Mouse (Mus musculus) heart, postnatal 10 days (tissue): Measurements from ENCODE around the gene Rgs1. TPM values are rescaled to one million over a fixed set of nuclear protein-coding genes. Genes with fewer than 3 reads are reported as not detected.

Experiments
- DNase-seq, 2 experiments: peaks; one replicate each; pipeline ENCODE4 v3.0.0; 2021
- intact Hi-C: fragments of 180-260 bp; cut with DNase I; formaldehyde crosslinking; loops from one replicate; pipeline ENCODE4 v1.15.1; 2025
- total RNA-seq, 2 experiments: library from RNA; stranded (reverse); gene quantifications; 2 replicates each; pipeline ENCODE4 v1.2.3; 2021

Rgs1 gene
- total RNA-seq = not detected

DNA sequence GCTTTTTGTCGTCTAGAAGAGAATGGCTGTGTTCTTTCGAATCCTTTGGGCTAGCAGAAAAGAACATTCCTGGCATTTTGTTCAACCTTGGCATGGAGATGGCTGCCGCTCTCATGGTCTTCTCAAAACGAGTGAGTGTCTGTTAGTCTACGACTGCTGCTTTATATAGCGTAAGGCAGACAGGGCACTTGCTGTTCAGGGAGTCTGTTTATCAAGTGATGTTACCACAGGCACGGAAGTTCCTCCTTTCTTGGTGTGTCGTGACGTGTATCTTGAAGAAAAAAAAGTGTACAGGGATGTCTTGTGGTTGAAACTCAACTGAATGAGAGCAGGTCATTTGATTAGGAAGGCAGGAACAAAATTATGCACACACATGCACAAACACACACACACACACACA is at the start of gene Rgs1:
Gene Rgs1 (minus strand): TSS at position 320 of the 400 bp plus-strand sequence.
- intact Hi-C loops = no loop called here
- DNase-seq = peak in 1 of 2 experiments; percentile 1

GRCm38 (mm10) chr1:144283020-144284014 is 34.3 kb upstream of the Rgs1 start:
- intact Hi-C loops = no loop called here
- DNase-seq = no peak

GRCm38 (mm10) chr1:144280056-144280455 is 31.0 kb upstream of the Rgs1 start:
- no peak for DNase-seq

DNA sequence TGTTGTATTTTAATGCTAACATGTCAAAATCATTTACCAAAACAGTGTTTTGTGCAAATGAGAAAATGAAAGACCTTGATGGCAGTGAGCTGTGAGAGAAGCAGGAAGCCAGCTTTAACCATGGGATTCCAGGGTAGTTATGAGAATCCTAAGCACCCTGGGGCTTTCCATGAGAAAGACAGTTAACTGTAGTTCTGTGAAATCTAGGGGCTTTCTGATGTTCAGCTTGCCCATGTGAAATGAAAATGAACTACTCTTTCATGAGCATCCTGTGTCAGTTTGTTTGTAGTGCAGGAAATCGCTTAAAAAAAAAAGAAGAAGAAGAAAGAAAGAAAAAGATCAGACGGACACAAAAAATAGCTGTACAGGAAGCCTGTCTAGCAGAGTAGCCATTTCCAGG is 23.9 kb upstream of the Rgs1 start:
- DNase-seq = no peak
- intact Hi-C loops = no loop called here

More at GRCm38 (mm10) chr1:144280056-144280455, 31.0 kb upstream of the Rgs1 start:
- intact Hi-C loops = no loop called here

- intact Hi-C loops = no loop called here
- DNase-seq = no peak
These were observed 20.1 kb upstream of the Rgs1 start for GRCm38 (mm10) chr1:144269112-144269511.

DNA sequence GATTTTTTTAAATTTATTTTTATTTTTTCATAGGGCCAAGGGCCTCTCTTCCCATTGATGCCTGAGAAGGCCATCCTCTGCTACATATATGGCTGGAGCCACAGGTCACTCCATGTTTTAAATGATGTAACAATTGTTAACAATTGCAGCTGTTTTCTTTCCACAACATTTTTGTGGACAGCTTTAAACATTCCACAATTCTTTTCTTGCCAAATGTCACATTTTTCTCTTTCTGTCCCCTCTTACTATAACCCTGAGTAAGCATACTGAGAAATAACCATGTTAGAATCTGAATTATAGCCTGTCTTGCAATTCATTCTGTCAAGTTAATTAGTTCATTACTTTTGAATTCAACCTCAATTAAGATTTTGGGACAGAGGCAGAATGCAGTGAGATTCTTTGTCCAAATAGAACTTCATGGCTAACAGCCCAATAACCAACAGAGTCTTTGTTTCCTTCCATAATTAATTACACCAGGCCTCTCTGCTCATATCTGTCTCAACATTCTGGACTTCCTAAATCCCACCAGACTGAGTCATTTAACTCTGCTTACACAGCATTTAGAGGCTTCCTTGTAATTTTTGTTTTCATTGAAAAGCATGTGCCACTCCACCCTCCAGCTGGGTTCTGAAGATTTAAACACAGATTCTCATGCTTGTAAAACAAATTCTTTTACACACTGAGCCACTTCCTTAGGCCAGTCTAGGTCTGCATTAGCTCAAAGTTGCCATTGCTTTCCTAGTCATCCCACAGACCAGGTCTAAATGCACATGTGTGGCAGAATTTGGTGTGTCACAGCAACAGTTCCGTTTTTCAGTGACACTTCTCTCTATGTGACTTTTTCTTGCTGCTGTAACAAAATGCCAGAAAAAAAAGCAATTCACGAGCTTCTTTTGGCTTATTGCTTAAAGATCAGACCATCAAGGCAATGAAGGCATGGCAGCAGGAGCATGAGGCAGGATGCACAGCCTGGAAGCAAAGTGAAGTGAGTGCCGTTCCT is 18.7 kb upstream of the Rgs1 start:
- intact Hi-C loops = no loop called here

DNA sequence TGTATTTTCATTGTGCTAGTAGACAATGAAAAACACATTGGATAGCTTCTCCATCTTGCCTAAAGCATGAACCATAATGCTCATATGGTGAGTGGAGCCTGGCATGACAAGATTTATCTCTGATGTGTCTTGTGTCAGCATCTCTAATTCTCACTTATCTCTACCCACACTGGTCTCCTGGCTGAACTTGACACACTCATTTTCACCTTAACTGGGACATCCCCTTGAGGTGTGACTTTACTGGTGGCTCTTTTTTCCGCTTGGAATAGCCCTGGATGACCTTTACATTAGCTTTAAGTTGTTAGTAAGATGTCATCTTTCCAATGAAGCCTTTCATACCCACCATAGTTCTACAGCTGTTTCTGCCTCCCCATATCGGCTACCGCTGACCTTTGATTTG is 15.0 kb upstream of the Rgs1 start:
- intact Hi-C loops = no loop called here
- DNase-seq = no peak

More for the DNA sequence above, 18.7 kb upstream of the Rgs1 start:
- DNase-seq = no peak

- intact Hi-C loops = no loop called here
- no peak for DNase-seq
These were observed 13.0 kb upstream of the Rgs1 start for GRCm38 (mm10) chr1:144262008-144262407.

- intact Hi-C loops = no loop called here
- DNase-seq = no peak
These were observed 9.7 kb upstream of the Rgs1 start for GRCm38 (mm10) chr1:144258779-144259178.

- no peak for DNase-seq
- intact Hi-C loops = no loop called here
These were observed 7.7 kb upstream of the Rgs1 start for GRCm38 (mm10) chr1:144256556-144257331.

- intact Hi-C loops = no loop called here
- DNase-seq = no peak
These were observed 836 bp downstream of the Rgs1 start for GRCm38 (mm10) chr1:144248206-144248605.

- intact Hi-C loops = no loop called here
- no peak for DNase-seq
These were observed 1.7 kb downstream of the Rgs1 start for GRCm38 (mm10) chr1:144247382-144247781.

GRCm38 (mm10) chr1:144243511-144243910 is 5.5 kb downstream of the Rgs1 start:
- peak; percentile 47 to 62 for DNase-seq
- intact Hi-C loops = loop anchor here (2.0 to 5.0 kb wide), 4 partner anchors 46 to 441 kb away; no protein-coding TSS in a partner anchor

DNA sequence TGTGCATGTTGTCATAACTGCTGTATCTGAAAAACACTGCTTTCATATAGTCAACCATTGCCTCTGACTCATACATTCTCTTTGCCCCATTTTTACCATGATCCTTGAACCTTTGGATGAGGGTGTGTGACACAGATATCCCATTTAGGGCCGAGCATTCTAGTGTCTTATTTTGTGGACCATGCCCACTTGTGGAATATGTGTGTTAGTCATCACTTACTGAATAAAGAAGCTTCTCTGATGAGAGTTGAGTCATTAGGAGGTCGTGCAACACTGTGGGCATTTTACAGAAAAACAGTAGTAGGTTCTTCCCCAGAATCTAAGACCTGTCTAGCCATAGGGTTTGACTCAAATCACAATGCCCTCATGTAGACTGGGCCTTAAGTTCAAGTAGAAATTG is 9.8 kb downstream of the Rgs1 start:
- DNase-seq = no peak
- intact Hi-C loops = no loop called here

DNA sequence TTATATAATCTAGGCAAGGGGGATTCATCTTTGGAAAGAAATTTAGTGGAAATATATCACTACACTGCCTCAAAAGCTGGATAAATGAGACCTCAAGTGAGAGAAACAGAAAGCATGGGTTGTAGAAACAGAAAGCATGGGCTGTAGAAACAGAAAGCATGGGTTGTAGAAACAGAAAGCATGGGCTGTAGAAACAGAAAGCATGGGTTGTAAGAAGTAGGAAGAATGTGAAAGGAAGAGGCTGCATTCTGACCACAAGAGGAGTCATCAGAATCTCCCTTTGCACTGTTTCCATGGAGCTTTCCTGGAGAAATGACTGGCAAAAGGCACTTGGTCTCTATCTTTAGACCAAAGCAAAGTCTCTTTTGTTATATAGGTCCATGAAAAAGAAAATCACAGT is 33.8 kb downstream of the Rgs1 start:
- intact Hi-C loops = no loop called here

GRCm38 (mm10) chr1:144210912-144211311 is 38.1 kb downstream of the Rgs1 start:
- intact Hi-C loops = no loop called here

More for the DNA sequence above, 33.8 kb downstream of the Rgs1 start:
- DNase-seq = no peak

GRCm38 (mm10) chr1:144206281-144207061 is 42.6 kb downstream of the Rgs1 start:
- intact Hi-C loops = loop anchor here (10.0 kb wide), 1 partner anchor 202 kb away; the partner anchor contains the start of gene Rgs2
- no peak for DNase-seq

More at GRCm38 (mm10) chr1:144210912-144211311, 38.1 kb downstream of the Rgs1 start:
- no peak for DNase-seq

GRCm38 (mm10) chr1:144204766-144205165 is 44.3 kb downstream of the Rgs1 start:
- intact Hi-C loops = loop anchor here (5.0 to 10.0 kb wide), 2 partner anchors 200 to 392 kb away; partner anchors contain the start of gene Rgs2
- no peak for DNase-seq

GRCm38 (mm10) chr1:144202939-144203338 is 46.1 kb downstream of the Rgs1 start:
- DNase-seq = no peak
- intact Hi-C loops = loop anchor here (5.0 to 10.0 kb wide), 2 partner anchors 198 to 391 kb away; partner anchors contain the start of gene Rgs2
